Mouse (Mus musculus): ENCODE results near the gene Trim66. TPM values are rescaled to one million over a fixed set of nuclear protein-coding genes. Genes with fewer than 3 reads are reported as not detected.

Trim66 gene
- total RNA-seq, 2 experiments from 2014 or later: 0.48 to 0.85 TPM

GRCm38 (mm10) chr7:109522084-109522483, 14.2 kb upstream of the Trim66 start:
- no peak for DNase-seq

GRCm38 (mm10) chr7:109519936-109520335, 12.0 kb upstream of the Trim66 start:
- no peak for DNase-seq

GRCm38 (mm10) chr7:109518838-109519696, 11.1 kb upstream of the Trim66 start, which contains the start of gene Rpl27a:
Gene Rpl27a (plus strand): TSS chr7:109519147.
- DNase-seq: peak; percentile 99

GRCm38 (mm10) chr7:109518036-109518681, 10.2 kb upstream of the Trim66 start:
- peak; percentile 37 for DNase-seq

- DNase-seq: no peak
Measured at GRCm38 (mm10) chr7:109516500-109516899, 8.6 kb upstream of the Trim66 start.

GRCm38 (mm10) chr7:109511838-109512237, 3.9 kb upstream of the Trim66 start:
- no peak for DNase-seq

GRCm38 (mm10) chr7:109510799-109511198, 2.9 kb upstream of the Trim66 start:
- peak; percentile 35 for DNase-seq

GRCm38 (mm10) chr7:109507572-109507971, 362 bp downstream of the Trim66 start:
- no peak for DNase-seq

- DNase-seq: no peak
Measured at GRCm38 (mm10) chr7:109507119-109507518, 815 bp downstream of the Trim66 start.

GRCm38 (mm10) chr7:109497507-109497906, 10.4 kb downstream of the Trim66 start:
- no peak for DNase-seq

- DNase-seq: peak; percentile 61
Measured at GRCm38 (mm10) chr7:109493319-109494316, 14.3 kb downstream of the Trim66 start.

GRCm38 (mm10) chr7:109492616-109493318, 15.2 kb downstream of the Trim66 start:
- DNase-seq: no peak

- DNase-seq: no peak
Measured at GRCm38 (mm10) chr7:109484221-109484620, 23.7 kb downstream of the Trim66 start.

GRCm38 (mm10) chr7:109480765-109481197, 27.2 kb downstream of the Trim66 start:
- peak; percentile 33 for DNase-seq

- DNase-seq: peak; percentile 50
Measured at GRCm38 (mm10) chr7:109477926-109478325, 30.0 kb downstream of the Trim66 start.

GRCm38 (mm10) chr7:109470700-109471099, 37.2 kb downstream of the Trim66 start:
- no peak for DNase-seq

GRCm38 (mm10) chr7:109468262-109468701, 39.7 kb downstream of the Trim66 start:
- DNase-seq: peak; percentile 5

- DNase-seq: no peak
Measured at GRCm38 (mm10) chr7:109467591-109467990, 40.3 kb downstream of the Trim66 start.

GRCm38 (mm10) chr7:109460698-109461097, 47.2 kb downstream of the Trim66 start:
- no peak for DNase-seq

GRCm38 (mm10) chr7:109456563-109456962, 51.4 kb downstream of the Trim66 start:
- DNase-seq: no peak

GRCm38 (mm10) chr7:109455748-109456147, 52.2 kb downstream of the Trim66 start:
- DNase-seq: no peak
